Mouse (Mus musculus): ENCODE results near the gene Brd7.

DNA sequence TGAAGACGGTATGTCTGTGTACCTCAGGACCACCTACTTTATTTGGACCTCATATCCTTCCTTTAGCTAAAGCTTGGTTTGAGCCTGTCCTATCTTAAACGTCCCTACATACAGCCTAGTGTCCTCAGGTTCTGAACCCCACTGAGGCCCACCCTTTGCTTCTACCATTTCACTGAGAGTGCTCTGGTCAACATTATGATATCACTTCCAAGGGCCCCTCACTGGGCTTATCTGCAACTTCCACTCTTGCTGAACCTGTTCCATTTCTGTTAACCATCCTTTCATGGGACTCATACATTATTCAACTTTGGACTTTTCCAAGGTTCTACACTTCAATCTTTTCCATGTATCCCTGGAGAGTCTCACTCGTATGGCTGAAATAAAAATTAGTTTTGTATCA, 27.0 kb downstream of the Brd7 start:
- TF ChIP-seq CTCF (IDR thresholded peaks at IDR 0.05; ENCODE audit: insufficient read depth, low read depth, low read length), result no peak
- TF ChIP-seq POLR2A (IDR thresholded peaks at IDR 0.05; ENCODE audit: insufficient read depth, low read depth, low read length), result no peak

Measured in olfactory bulb, adult 2 months (tissue).